Mouse (Mus musculus): ENCODE data around the gene Them4.
"Not testable (repeated sequence)": the region's sequence is repeated elsewhere in the genome, so short reads cannot be mapped to it uniquely, and the experiment has no call there.

Them4 gene

GRCm38 (mm10) chr3:94309633-94310363, at the start of gene Them4:
TSS of gene Them4 (plus strand) at chr3:94310089.
- peak; percentile 94 for DNase-seq (ENCODE audit: low read depth, low spot score)

GRCm38 (mm10) chr3:94260598-94260997, 49.3 kb upstream of the Them4 start:
- DNase-seq (ENCODE audit: low read depth, low spot score) = peak; percentile 5

- DNase-seq (ENCODE audit: low read depth, low spot score) = not testable (repeated sequence)
These were observed 46.2 kb upstream of the Them4 start, which contains the start of gene Gm4778 for GRCm38 (mm10) chr3:94263736-94264135. TSS of gene Gm4778 (plus strand) at chr3:94264036.

GRCm38 (mm10) chr3:94275991-94276390, 33.9 kb upstream of the Them4 start:
- no peak for DNase-seq (ENCODE audit: low read depth, low spot score)

- DNase-seq (ENCODE audit: low read depth, low spot score) = no peak
These were observed 4.4 kb upstream of the Them4 start for GRCm38 (mm10) chr3:94305457-94305856.

GRCm38 (mm10) chr3:94306975-94307374, 2.9 kb upstream of the Them4 start:
- no peak for DNase-seq (ENCODE audit: low read depth, low spot score)

GRCm38 (mm10) chr3:94310491-94310890, 602 bp downstream of the Them4 start:
- peak; percentile 6 for DNase-seq (ENCODE audit: low read depth, low spot score)

- no peak for DNase-seq (ENCODE audit: low read depth, low spot score)
These were observed 1.0 kb downstream of the Them4 start for GRCm38 (mm10) chr3:94310911-94311310.

- no peak for DNase-seq (ENCODE audit: low read depth, low spot score)
These were observed 1.5 kb downstream of the Them4 start for GRCm38 (mm10) chr3:94311376-94311775.

GRCm38 (mm10) chr3:94328681-94329080, 18.8 kb downstream of the Them4 start:
- no peak for DNase-seq (ENCODE audit: low read depth, low spot score)

- no peak for DNase-seq (ENCODE audit: low read depth, low spot score)
These were observed 24.6 kb downstream of the Them4 start for GRCm38 (mm10) chr3:94334442-94334841.

- no peak for DNase-seq (ENCODE audit: low read depth, low spot score)
These were observed 28.6 kb downstream of the Them4 start for GRCm38 (mm10) chr3:94338522-94338921.

- DNase-seq (ENCODE audit: low read depth, low spot score) = no peak
These were observed 32.1 kb downstream of the Them4 start, which contains the start of gene Them5 for GRCm38 (mm10) chr3:94341959-94342422. TSS of gene Them5 (plus strand) at chr3:94342099.

- no peak for DNase-seq (ENCODE audit: low read depth, low spot score)
These were observed 32.7 kb downstream of the Them4 start for GRCm38 (mm10) chr3:94342552-94342951.

GRCm38 (mm10) chr3:94344182-94344581, 34.3 kb downstream of the Them4 start:
- DNase-seq (ENCODE audit: low read depth, low spot score) = no peak

GRCm38 (mm10) chr3:94344897-94345296, 35.0 kb downstream of the Them4 start:
- DNase-seq (ENCODE audit: low read depth, low spot score) = no peak

GRCm38 (mm10) chr3:94348146-94348545, 38.3 kb downstream of the Them4 start:
- no peak for DNase-seq (ENCODE audit: low read depth, low spot score)

- peak; percentile 21 for DNase-seq (ENCODE audit: low read depth, low spot score)
These were observed 50.9 kb downstream of the Them4 start for GRCm38 (mm10) chr3:94360812-94361211.

GRCm38 (mm10) chr3:94362138-94362537, 52.2 kb downstream of the Them4 start, which contains the start of gene C2cd4d:
TSS of gene C2cd4d (plus strand) at chr3:94362438.
- DNase-seq (ENCODE audit: low read depth, low spot score) = no peak

GRCm38 (mm10) chr3:94363291-94364153, 53.6 kb downstream of the Them4 start:
- no peak for DNase-seq (ENCODE audit: low read depth, low spot score)

GRCm38 (mm10) chr3:94364154-94364526, 54.3 kb downstream of the Them4 start:
- no peak for DNase-seq (ENCODE audit: low read depth, low spot score)

GRCm38 (mm10) chr3:94366761-94367160, 56.9 kb downstream of the Them4 start:
- DNase-seq (ENCODE audit: low read depth, low spot score) = peak; percentile 90

Measured in CD4-positive, CD25-positive, alpha-beta regulatory T cell, adult 2 months (primary cell).